Mouse (Mus musculus): ENCODE measurements around the gene Srsf11.

DNA sequence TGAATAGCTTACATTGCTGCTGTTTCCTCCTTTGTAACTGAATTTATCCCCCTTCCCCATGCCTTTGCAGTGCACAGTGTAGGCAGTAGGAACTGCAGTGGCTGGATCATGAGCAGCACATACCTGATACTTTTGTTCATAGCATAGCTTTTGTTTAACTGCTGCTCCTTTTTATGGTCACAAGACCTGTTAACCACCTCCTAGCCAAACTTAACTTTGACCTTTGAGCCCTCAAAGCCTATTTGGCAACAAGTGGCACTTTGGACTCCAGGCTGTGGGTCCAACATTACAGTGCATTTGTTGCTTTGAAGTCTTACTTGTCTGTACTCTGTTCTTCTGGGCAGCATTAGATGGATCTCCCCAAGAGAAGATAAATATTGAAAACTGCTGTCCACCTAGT, 43.1 kb downstream of the Srsf11 start:
- TF ChIP-seq POLR2A (IDR thresholded peaks at IDR 0.05; ENCODE audit: borderline replicate concordance, extremely low read depth, low read depth, low read length) (no peak), CTCF (IDR thresholded peaks at IDR 0.05; ENCODE audit: insufficient read depth, low read length) (no peak)

Data from lung, adult 2 months (tissue).